Mouse (Mus musculus) kidney, postnatal 4 days (tissue): ENCODE measurements around the gene Fasn.
"Not testable (repeated sequence)": the region's sequence is repeated elsewhere in the genome, so short reads cannot be mapped to it uniquely, and the experiment has no call there.

ENCODE experiments used
- DNase-seq, 2 experiments: peaks; one replicate each; pipeline ENCODE4 v3.0.0; 2021; ENCODE audit warnings: mixed read lengths in 2 of 2

The Fasn gene

GRCm38 (mm10) chr11:120795756-120796613 is 28.4 kb downstream of the Fasn start, which contains the start of gene Dus1l:
Gene Dus1l, minus strand, starts transcription at chr11:120796403.
- DNase-seq = peak; percentile 98

GRCm38 (mm10) chr11:120792652-120793051 is 31.7 kb downstream of the Fasn start:
- no peak for DNase-seq

- no peak for DNase-seq
These were observed 34.5 kb downstream of the Fasn start for GRCm38 (mm10) chr11:120789810-120790209.

DNA sequence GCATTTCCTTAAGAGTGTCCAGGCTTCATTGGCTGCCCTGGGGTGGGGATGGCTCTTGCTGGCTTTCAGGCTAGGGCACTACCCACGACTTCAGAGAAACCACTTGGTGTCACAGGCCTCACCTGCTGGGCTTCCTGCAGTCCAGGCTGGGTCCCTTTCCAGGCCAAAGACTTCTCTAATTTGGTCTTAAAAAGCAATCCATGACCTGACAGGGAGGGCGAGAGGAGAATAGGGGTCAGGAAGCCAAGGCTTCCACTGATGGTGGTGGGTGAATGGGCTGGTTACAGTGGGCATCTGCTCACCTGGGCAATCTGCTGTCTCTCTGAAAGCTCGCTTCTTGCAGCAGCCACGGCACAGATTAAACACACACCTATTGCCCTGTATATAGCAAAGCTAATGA is 35.0 kb downstream of the Fasn start:
- no peak for DNase-seq

DNA sequence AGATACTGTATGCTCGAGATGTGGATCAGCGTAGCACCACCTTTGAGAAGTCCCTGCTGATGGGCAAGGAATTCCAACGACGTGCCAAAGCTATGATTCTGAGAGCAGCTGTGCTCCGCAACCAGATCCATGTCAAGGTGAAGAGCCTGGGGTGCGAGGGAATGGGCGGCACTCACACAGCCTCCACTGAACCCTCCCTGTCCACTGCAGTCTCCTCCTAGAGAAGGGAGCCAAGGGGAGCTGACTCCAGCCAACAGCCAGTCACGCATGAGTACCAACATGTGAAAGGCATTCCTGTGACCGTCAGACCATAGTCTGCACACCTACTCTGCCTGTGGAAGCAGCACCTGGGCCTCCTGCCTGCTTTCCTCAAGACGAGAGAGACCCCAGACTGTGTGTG is 35.9 kb downstream of the Fasn start:
- DNase-seq = peak in 1 of 2 experiments; percentile 27

DNA sequence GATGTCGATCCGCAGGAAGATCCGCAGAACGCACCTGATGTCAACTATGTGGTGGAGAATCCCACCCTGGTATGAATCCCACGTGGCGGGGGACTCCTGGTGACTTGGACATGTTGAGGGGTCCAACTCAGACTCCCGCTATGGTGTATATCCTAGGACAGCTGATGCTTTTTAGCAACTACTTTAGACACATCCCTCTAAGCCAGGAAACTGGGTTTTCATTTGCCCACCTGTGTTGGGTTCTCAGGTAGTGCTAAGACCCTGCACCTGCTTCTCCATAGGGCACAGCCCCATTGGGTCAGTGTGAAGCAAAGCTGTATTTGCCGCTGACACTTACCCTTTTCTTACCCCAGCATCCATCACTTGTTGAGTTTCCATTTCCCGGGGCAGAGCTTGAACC is 39.2 kb downstream of the Fasn start:
- DNase-seq = no peak

DNA sequence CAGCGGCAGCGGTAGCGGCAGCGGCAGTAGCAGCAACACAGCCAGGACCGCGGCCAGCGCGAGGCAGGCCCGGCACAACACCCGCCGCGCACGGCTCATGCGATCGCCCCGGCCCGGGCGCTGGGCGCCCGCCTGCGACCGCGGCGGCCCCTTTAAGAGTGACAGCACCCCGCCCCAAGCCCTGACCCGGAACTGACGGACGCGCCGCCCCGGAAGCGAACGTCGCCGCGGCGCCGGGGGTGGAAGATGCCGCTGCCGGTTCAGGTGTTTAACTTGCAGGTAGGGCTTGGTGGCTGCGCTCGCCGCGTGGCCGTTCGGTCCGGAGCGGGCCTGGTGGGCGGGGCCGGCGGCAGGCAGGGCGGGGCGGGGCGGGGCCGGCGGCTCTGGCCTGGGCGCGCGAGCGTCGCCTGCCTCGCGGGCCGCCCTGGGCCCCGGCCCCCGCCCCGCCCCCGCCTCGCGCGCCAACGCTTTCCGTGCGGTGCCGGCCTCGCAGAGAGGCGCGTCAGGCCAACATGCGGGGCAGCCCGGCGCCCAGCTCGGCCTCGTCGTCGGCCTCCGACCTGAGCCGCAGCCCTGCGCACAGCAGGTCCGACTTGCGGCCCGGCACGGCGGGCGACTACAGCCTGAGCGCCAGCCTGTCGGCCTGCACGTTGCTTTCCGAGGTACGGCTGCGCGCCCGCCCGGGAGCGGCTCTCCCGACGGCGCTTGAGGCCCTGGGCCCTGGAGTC is 40.1 kb downstream of the Fasn start, which contains the start of the genes Rfng and Gps1:
TSS of gene Rfng (minus strand) at position 144 of the 728 bp plus-strand sequence.
TSS of gene Gps1 (plus strand) at position 209 of the 728 bp plus-strand sequence.
- peak; percentile 87 to 91 for DNase-seq

- no peak for DNase-seq
These were observed 40.8 kb downstream of the Fasn start for GRCm38 (mm10) chr11:120783426-120784063.

GRCm38 (mm10) chr11:120781361-120781760 is 43.0 kb downstream of the Fasn start:
- peak in 1 of 2 experiments; percentile 31 for DNase-seq

GRCm38 (mm10) chr11:120779876-120780275 is 44.5 kb downstream of the Fasn start:
- DNase-seq = no peak

DNA sequence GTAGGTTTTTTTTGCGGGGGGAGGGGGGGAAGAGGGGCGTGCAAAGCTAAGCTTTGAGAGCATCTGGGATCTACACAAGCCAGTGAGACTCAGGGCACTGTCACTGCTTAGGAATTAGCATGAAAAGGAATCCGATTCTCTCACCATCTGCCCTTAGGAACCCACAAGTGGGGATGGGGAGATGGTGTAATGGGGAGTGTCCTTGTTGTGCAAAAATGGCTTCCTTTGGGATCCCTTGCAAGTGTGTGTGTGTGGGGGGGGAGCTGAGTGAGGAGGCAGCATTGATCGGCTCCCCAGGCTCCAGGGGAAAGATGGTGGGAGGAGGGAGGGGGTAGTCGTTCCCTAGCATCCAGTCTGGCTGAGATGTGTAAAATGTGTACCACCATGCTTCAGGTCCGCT is 47.2 kb downstream of the Fasn start:
- DNase-seq = no peak

DNA sequence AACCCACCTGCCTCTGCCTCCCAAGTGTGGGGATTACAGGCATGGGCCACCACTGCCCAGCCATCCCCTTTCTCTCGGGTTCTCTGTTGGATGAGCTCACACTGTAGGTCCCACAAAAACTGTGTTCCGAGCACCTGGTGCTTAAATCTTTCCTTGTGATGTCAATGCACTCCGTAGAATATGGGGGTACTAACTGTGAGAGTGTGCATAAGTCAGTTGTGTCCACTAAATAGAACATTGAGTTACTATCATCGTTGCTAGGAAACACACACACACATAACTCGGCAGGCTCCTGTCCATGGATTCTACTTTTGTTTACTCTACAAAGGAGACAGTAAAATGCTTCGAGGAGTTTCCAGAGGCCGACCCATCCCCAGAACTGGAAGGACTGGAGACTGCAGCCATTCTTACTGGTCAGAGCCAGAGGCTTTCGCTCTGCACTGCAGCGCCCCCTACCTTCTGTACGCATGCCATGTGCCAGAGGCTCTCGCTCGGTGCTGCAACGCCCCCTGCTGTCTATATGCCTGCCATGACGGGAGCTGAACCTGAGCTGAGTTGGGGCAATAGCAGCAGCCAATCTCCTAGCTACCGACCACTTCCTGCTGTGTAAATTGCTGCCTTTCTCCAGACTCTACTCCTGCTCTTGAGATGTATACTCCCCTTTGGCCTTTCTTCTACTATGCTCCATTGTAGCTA is 48.4 kb downstream of the Fasn start:
- DNase-seq = peak; percentile 98 to 99

DNA sequence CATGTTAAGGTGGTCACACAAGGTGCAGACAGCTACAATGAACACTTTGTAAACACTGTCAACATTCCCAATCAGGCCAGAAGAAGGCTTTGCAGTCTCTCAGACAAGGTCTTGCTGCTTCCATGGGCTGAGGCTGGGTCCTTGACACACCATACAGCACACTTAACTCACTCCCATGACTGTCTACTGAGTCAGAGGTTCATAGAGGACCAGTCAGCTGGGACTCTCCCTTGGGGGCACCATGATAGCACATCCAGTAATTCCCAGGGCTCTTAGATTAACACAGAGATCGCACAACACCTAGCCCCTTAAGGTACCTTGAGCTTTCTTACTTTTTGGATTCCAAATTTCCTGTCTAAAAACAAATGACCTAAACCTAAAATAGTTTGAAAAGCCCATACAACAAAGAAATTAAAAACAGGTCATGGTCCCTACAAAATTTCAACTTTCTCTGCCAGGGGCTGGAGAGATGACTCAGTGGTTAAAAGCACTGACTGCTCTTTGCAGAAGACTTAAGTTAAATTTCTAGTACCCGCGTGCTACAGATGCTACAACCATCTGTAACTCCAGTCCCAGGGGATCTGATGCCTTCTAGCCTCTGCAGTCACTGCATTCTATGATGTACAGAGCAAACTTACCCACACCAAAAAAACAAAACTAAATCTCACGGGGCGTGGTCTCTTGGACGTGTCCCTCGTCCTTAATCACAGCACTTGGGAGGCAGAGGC is 50.7 kb downstream of the Fasn start:
- no peak for DNase-seq

DNA sequence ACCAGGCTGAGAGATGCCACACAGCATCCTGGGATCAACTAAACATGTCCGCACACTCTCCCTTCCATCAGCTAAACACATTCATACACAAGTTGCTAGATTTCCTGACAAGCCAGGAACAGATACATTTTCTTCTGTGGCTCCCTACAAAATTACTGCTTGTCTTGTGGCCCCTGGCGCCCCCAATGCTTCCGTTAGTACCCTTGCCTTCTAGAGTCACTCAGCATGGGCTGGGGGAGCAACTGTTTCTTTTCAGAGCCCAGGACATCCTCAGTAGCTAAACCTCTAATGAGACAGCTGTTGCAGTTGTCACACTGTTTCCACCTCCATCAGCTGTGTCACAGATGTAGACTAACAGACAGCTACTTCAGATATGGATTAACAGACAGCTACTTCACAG is 51.6 kb downstream of the Fasn start:
- DNase-seq = no peak

- DNase-seq = no peak
These were observed 56.1 kb downstream of the Fasn start for GRCm38 (mm10) chr11:120768206-120768605.

DNA sequence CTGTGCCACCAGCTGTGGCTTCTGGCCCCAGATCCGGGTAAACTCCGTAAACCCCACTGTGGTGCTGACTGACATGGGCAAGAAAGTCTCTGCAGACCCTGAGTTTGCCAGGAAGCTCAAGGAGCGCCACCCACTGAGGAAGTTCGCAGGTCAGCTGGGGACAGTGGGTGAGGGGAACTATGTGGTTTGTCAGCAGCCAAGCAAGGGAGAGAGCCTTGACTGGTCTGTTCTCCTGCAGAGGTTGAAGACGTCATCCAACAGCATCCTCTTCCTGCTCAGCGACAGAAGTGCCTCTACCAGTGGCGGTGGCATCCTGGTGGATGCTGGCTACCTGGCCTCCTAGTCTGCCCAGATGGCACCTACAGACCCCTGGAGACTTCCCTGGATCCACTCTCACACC is 57.3 kb downstream of the Fasn start:
- not testable (repeated sequence) for DNase-seq

DNA sequence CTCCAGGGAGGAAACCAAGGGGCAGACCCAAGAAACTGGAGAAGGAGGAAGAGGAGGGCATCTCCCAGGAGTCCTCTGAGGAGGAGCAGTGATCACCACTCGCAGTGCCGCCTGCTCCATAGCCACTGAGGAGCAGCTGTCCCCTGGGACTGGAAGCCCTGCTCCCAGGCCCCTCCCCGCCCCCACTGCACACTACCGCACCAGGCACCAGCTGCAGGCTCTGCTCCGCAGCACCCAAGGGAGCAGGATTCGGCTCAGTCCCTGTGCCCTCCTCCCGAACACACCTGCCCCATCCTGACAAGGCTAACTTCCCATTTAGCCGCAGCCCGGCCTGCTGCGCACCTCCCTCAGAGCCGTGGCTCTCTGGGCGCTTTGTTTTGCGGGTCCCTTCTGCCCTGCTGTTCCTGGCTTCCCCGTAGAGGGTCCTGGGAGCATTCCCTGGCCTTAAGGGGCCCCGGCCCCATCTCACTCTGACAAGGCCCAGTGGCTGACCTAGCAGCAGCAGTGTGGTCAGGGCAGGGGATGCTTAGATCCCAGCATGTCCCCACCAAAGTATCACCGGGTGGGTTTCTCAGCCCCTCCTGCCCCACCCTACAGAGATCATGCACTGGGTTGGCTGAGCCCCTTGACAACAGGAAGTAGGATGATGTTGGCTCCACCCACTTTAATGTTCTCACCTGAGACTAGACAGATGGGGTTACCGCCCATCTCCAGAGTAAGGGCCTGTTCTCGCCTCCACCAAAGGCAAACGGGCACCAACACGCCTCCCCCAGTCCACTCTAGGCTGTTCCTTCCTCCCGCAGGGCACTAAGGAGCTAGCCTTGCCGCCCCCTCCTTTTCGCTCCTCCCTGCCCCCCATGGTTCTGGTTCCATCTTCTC is 61.0 kb downstream of the Fasn start:
- DNase-seq = not testable (repeated sequence)

DNA sequence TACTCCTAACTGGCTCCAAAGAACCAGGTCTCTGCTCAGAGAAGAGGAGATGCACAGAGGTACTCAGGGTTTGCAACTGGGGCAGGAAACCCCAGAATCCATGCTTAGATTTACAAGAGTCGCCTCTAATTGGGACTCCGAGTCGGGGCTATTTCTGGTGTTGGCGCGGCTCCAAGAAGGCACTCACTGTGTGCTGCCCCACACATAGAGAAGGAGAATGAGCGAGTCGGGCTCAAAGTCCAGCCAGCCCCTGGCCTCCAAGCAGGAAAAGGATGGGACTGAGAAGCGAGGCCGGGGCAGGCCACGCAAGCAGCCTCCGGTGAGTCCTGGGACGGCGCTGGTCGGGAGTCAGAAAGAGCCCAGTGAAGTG is 61.7 kb downstream of the Fasn start, which contains the start of gene Hmga1b:
TSS of gene Hmga1b (plus strand) at position 123 of the 370 bp plus-strand sequence.
- DNase-seq = peak in 1 of 2 experiments; percentile 31

DNA sequence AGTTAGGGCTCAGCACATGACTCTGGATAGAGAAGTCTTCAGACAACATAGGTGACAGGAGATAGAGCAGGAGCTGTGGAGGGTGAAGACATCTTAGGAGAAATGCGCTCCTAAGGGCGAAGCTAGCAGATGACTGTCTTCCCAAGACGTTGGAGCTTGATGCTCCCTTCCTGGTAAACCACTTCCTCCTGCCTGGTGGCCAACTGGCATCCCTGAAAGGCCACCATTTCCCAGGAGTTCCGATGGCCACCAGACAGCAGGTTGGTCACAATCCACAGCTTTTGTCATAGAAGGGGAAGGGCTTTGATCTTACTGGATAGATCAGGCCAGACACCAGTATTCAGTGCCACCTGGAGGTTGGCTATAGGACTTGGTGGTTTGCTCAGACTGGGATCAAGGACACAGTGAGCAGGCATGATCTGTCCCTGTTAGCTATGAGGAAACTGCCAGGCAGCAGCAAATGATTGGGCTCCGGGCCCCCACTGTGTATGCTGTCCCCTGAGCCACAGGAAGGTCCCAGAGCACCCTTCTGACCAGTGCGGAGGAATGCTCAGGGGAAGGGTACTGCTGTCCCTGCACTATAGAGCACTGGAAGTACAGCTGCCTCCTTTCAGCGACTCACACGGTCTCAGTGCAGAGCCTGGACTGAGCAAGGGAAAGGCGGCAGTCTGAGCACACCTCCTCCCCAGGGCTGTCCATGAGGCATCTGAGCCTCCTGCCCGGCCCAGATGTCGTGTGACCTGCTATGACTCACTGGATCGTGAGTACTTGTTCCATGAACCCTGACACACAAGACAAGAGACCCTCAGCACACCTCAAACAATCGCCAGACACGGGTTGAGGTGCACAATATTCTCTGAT is 62.3 kb downstream of the Fasn start:
- DNase-seq = no peak

DNA sequence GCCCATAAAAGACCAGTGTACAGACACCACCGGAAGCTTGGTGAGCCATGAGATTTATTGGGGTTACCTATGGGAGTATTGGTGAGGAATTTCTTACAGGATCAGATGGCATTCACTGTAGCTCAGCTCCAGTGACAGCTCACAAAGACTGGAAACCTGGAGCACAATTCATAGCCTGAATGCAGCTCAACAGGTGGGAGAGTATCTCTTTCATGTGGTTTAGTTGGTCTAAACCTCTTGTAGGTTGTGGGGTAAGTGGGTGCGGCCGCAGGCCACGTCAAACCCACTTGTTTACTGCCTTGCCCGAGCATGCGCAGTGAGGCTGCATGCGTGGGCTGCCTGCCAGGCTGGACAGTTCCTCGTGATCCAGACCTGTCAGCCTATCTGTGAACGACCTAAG is 64.1 kb downstream of the Fasn start:
- no peak for DNase-seq
